Mouse (Mus musculus): ENCODE results near the gene Flad1.

Flad1 gene

DNA sequence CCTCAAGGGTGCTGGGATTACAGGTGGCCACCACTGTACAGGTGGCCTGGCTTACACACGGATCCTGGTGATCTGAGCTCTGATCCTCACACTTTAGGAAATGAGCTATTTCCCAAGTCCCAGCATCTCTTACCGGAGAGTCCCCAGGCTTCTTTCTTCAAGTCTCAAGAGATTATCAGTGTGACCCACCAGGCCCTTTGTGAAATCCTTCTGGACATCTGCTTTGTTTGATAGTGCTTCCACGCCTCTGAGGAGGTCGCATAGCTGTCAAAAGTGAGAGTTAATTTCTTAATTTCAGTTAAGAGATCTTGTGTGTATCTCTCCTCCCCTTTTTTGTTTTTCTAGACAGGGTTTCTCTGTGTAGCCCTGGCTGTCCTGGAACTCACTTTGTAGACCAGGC lies 14.2 kb upstream of the Flad1 start:
- no peak for DNase-seq (ENCODE audit: low read depth, low spot score)

DNA sequence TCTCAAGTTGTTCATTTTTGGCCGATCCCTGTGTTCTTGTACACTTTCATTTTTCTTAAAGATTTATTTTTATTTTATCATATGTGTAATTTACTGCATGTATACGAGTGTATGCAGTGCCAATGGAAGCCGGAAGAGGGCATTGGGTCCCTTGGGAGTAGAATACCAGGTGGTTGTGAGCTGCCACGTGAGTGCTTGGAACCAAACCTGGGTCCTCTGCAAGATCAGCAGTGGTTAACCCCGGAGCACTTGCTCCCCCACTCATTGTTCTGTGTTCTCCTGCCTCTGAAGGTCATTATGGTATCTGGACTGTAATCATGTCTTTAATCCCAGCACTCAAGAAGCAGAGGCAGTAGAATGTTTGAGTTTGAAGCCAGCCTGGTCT lies 13.5 kb upstream of the Flad1 start:
- DNase-seq (ENCODE audit: low read depth, low spot score): no peak

DNA sequence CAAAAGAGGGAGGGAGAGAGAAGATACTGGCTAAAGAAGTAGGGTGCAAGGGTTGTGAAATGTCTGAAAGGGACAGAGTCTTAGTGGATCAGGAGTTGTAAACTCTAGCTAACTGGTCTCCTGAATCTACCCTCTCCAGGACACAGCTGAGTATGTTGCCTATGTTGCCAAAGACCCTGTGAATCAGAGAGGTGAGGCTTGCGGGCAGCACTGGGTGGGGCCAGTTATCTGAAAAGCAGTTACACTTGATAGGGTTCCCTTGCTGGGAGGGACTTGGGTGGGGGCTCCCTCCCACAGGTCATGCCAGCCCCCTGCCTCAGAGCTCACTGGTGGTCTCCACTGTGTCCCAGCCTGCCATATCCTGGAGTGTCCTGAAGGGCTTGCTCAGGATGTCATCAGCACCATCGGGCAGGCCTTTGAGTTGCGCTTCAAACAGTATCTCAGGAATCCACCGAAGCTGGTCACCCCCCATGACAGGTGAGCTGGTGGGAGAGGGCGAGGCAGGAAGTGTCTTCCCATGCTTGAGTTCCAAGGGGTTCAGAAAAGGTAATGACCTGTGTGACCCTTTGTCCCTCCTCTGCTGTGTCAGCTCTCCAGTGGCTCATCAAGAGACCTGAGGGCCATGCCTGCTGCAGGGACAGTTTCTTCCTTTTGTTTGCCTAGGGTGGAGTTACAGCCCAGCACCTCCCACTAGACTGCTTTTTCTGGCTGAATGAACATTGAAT lies 12.9 kb upstream of the Flad1 start:
- DNase-seq (ENCODE audit: low read depth, low spot score): no peak

DNA sequence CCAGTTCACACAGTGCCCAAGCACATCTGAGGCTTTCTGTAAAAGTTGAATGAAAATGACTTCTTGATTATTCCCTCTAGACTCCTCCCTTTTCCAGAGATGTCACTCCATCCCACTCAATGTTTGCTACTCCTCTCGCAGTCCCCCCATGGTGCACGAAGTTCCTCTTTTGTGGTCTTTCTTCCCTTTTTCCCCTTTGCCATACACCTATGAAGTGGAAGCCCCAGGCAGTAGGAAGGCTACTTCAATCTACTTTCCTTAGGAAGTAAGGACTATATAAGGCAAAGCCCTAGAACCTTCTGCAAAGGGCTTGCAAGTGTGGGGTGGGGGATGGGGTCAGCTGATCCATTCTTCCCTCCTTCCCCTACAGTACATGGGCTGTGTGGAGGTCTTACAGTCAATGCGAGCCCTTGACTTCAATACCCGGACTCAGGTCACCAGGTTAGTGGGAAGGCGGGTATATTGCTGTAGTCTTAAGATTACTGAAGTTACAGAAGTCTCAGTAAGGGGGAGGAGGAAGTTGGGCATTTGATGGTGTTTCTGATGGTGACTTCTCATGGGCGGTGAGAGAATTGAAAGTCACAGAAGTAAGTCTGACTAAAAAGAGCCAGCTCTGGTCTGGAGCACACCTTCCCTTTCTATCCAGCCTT lies 11.0 kb upstream of the Flad1 start:
- DNase-seq (ENCODE audit: low read depth, low spot score): no peak

DNA sequence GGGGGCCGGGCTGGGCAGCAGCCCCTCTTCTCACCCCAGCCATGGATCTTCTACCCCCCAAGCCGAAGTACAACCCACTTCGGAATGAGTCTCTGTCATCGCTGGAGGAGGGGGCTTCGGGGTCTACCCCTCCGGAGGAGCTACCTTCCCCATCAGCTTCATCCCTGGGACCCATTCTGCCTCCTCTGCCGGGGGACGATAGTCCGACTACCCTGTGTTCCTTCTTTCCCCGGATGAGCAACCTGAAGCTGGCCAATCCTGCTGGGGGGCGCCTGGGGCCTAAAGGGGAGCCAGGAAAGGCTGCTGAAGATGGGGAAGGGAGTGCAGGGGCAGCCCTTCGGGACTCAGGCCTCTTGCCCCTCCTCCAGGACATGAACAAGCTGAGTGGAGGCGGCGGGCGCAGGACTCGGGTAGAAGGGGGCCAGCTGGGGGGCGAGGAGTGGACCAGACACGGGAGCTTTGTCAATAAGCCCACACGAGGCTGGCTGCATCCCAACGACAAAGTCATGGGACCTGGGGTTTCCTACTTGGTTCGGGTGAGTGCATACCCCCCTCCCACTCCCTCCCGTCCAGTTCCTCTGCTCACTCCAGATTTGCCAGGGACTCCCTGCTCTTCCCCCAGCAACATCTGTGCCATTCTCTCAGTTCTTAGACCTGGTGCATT lies 10.3 kb upstream of the Flad1 start:
- no peak for DNase-seq (ENCODE audit: low read depth, low spot score)

DNA sequence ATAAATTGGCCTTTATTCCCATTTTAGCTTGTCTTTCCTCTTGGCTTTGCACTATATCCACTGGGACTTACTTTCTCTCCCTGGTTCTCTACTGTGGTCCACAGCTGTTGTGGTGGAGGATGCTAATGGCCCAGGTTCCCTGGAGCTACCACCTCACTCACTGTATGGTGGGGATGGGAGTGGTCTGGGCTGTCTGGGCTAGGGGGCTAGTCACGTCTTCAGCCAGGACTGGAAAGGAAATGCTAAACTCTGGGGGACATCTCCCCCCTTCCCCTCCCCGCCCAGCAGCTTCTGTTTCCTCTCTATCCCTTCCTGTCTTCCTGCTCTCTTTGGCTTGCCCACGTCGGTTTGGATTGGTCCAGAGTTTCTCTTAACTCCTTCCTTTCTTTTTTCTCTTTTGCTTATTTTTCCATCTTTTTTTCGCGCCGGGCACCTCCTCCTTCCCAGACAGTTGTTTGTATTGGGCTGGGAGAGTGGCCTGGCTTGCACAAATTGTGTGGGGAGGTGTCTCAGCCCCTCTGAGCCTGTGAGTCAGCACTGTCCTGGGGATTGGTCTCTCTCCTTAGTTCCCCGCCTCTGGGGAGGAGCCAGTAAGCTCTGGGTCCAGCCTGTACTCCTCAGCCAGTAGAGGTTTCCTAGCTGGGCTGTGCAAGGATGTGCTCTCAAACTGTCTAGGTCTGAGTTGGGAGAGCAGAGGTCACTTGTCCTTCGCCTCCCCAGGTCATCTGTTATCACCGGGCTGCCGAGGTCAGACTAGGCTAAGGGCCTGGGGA lies 9.5 kb upstream of the Flad1 start:
- DNase-seq (ENCODE audit: low read depth, low spot score): no peak

DNA sequence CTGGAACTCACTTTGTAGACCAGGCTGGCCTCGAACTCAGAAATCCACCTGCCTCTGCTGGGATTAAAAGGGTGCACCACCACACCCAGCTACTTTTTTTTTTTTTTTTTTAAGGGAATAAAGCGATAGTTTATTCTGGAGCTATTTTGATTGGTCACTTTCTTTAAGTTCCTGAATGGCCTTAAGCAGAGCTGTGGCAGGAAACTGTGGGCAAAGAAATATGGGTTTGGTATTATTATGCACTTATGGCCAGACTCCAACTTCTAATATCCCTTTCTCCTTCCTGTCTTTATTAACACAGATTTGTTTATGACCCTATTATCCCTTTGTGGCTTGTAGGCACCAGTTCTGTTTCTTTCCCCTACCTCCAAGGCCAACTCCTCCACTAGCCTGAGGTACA lies 8.8 kb upstream of the Flad1 start:
- no peak for DNase-seq (ENCODE audit: low read depth, low spot score)

DNA sequence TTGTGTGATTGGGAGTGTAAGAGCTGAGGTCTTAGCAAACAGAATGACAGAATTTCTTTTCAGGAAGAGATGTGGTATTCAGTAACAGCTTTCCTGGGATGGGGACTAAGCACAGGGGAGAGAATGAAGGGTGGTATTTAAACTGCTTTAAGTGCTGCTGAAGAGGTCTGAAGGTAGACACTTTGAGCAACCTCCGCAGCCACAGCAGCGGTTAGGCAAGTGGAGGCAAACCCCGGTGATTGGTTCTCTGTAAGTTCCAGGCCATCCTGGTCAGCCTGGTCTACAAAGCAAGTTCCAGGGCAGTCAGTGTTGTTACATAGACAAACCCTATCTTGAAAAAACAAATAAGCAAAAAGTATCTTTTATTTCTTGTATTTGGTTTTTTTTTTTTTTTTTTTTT lies 8.3 kb upstream of the Flad1 start:
- DNase-seq (ENCODE audit: low read depth, low spot score): no peak

DNA sequence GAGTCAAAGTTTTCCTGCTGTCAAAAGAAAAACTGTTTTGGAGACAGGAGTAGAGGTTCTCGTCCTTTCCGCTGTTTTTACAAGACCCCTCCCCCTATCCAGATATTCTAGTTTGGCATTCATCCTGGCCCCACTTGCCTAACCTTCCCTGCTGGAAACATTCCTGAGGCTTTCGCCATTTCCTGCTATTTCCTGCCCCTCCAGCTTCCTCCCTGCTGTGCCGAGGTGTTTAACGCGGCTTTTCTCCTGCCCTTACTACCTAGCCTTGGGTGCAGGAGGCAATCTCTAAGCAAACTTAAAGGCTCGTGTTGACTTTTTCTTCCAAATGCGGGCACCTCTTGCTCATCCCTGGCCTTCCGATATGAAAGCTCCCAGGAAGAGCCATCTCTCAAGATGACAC lies 7.9 kb upstream of the Flad1 start:
- no peak for DNase-seq (ENCODE audit: low read depth, low spot score)

DNA sequence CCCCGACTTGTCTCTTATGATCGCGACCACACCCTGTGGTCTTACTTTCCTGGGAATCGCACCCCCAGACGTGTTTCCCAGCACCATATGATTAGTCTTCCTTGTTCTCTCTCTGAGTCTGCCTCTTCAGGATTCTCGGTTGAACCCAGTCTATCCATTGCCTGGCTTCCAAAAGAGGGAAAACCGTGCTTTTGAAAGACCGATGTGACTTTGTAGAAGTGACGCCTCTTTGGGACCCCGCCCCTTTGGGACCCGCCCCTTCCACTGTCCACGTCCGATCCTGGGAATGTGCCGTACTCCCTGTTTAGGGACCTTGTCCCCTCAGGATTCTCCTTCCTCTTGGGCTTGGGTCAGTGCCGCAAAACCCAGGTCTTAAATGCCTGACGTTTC lies 7.2 kb upstream of the Flad1 start:
- no peak for DNase-seq (ENCODE audit: low read depth, low spot score)

DNA sequence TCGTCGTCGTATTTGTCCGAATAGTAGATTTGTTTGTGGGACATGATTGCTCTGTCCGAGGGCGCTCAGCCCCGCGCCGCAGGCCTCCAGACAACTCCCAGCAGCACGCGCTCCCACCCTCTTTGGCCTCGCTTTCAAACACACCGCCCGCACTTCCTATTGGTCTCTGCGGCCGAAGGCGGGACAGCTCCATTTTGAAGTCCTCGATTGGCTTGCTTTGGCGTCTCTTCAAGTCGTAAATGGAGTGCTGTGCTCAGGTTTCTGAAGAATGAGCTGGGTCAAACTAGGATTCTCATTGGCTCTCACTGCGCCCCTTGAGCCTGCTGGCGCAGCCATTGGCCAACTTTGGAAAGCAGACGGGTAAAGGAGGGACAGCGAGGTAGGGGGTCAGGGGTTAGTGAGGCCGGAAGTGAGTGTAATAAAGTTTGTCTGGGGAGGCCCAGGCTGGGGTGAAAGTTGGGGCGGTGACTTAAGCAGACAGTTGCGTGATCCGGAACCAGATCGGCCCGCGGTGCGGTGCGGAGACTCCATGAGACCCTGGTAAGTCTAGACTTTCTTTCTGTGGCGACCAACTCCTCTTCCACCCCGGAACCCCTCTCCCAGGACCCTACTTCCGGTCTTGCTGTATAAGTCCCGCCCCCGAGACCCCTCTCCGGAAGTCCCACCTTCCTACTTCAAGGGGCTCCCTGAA lies 6.6 kb upstream of the Flad1 start, which contains the start of the genes Cks1b and Shc1:
Gene Cks1b, minus strand, starts transcription at position 214 of the 691 bp plus-strand sequence.
Gene Shc1, plus strand, starts transcription at position 274 of the 691 bp plus-strand sequence.
- DNase-seq (ENCODE audit: low read depth, low spot score): peak; percentile 98

DNA sequence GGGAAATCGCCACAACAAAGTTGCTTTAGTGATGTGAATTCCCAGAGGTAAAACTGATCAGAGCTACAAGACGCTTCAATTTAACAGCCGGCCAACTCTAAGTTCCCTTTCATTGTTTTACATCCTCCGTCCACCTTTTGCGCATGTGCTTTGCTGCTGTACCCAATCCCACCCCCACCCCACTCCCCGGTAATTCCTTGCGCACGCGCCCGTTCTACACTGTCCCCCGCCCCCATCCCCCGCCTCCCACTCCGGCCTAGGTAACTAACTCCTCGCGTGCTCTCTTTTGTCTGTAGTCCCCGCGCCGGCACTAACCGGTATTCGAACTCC lies 6.1 kb upstream of the Flad1 start:
- no peak for DNase-seq (ENCODE audit: low read depth, low spot score)

DNA sequence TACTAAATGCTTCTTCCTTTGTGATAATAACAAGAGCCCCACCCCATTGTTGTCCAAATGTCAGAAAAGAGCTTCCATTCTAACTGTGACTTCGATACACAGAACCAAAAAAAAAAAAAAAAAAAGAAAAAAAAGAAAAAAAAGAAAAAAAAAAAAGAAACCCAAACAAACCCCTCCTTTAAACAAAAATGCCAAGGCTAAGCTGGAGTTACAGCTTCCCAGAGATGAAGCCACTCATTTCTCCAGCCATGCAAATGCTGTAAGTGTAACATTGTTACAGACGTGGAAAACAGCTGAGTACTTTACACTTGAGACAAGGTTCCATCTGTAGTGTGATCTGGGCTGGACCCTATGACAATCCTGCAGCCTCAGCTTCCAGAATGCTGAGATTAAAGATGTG lies 5.5 kb upstream of the Flad1 start:
- DNase-seq (ENCODE audit: low read depth, low spot score): no peak

DNA sequence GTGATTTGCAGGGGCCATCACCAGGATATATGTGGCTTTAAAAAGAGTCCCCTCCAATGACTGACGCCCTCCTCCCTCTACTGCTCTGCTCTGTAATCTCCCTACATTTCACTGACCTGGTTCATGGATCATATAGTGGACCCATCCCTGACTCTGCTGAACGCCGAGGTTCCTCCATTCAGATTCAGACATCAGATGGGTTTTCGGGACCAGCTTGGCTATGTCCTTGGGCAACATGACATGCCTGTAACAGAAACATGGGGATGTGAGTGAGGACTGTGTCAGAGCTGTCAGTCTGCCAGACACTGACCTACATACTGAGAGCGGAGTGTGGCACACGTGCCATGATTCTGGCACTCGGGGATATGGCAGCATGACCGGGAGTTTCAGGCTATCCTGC lies 4.5 kb upstream of the Flad1 start:
- no peak for DNase-seq (ENCODE audit: low read depth, low spot score)

DNA sequence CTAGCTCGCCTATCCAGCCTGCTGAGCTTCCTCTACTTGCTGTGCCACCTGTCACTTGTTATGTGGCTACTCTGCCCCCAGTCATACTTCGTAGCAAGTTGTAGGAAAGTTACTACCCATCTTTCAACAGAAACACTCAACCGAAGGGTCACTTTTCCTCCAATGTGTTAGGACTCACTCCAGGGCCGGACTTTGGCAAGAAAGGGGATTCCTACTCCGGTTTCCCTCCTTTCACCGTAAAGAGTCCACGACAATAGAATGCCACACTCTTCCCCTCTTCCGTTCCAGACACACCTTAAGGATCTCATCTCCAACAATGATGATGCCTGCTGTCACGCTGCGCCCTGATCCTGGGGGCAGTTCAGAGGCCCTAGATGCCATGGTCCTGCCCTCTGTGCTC lies 806 bp downstream of the Flad1 start:
- no peak for DNase-seq (ENCODE audit: low read depth, low spot score)

DNA sequence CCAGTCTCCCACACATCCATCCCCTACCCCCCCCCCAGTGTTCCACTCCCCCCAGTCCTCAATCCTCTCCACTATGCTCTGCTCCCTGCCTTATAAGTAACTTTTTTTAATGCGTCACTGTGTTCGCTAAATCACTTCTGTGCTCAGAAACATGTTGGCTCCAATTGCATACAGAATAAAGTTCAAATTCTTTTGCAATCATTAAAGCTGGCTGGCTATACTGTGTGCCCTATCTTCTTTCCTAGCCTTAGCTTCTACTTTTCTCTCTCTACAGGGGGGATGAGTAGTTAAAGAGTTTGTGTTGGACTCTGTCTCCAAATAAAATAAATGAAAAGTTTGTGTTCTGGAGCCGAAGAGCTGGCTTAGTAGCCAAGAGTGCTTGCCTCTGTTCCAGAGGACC lies 2.0 kb downstream of the Flad1 start:
- no peak for DNase-seq (ENCODE audit: low read depth, low spot score)

DNA sequence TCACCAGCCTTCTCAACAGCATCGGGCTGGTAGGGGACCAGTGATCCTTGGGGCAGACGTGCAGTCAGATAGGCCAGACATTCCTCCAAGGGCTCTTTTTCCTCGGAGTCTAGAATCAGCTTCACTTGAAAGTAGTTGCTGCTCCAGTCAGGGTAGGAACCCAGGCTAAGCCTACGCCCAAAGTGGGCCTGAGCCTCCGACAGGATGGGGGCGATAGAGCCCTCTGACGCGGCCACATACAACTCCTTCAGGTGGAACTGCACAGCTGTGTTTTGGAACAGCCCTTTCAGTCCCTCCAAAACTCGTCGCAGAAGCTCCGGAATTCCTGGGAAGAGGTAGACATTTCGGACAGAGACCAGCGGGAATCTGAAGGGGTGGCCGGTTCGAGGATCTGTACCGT lies 3.2 kb downstream of the Flad1 start:
- DNase-seq (ENCODE audit: low read depth, low spot score): no peak

DNA sequence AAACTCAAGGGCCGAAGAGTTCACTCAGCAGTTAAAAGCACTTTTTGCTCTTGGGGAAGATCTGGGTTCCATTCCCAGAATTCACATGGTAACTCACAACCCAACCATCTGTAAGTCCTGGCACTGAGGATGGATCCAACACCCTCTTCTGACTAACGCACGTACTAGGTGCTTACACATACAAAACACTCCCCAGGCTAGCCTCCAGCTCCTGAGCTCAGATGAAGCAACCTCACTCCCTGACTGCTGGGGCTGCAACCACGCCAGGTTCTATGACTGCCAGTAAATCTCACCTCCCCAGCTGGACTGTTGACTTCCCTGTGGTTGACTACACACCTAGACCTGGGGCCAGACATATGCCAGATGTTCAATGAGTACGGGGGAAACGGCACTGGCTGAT lies 4.8 kb downstream of the Flad1 start:
- no peak for DNase-seq (ENCODE audit: low read depth, low spot score)

DNA sequence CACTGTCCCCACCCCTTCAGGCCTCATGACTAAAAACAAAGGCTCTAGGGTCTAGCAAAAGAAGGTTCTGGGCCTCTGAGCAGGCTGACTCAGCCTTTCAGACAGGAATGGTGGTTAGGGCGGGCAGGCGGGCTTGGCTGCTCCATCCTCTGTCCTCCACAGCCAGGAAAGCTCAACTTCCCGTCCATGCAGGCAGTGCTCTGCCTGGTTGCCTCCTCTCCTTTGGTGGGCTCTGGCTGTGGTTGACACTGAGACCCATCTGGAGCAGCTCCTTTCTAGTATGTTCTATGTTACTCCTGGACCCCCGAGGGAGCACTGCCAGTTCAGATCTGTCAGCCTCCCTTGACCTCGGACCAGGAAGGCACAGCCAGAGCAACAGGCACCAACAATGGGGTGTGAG lies 9.0 kb downstream of the Flad1 start, which contains the start of gene Lenep:
Gene Lenep, minus strand, starts transcription at position 101 of the 400 bp plus-strand sequence.
- DNase-seq (ENCODE audit: low read depth, low spot score): no peak

DNA sequence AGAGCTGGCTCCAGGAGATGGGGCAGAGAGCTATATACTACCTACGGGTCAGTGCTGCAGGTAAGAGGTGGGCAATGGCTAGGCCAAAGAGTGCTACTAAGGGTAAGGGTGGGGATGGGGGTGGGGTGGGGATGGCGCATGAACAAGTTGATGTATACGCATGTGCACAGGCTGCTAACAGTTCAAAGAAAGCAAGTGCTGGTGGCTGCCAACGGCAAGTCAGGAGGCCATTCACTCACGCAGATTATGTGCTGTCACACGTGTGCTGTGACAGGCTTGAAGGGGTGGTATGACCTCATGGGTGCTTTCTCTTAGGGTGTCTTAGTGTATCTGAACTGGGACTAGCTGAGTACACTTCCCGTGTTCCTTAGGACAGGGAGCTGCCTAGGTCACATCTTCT lies 10.3 kb downstream of the Flad1 start:
- DNase-seq (ENCODE audit: low read depth, low spot score): no peak

DNA sequence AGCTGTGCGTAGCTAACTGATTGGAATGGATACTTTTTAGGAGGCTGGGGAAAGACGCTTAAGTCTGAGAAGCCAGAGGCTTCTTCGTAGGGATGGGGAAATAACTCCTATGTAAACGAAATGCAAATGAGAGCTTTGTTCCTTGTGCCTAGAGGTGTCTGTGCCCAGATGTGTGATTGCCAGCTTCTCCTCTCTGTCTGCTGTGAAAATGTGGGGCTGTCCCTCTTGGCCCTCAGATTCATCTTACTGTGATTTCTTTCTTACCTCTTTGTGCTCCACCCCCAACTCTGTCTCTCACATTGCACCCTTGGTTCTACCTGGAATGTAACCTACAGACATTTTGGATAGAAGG lies 15.0 kb downstream of the Flad1 start:
- no peak for DNase-seq (ENCODE audit: low read depth, low spot score)
